8 mouse cellular contexts compared by ENCODE assay signal in the genomic region with DNA sequence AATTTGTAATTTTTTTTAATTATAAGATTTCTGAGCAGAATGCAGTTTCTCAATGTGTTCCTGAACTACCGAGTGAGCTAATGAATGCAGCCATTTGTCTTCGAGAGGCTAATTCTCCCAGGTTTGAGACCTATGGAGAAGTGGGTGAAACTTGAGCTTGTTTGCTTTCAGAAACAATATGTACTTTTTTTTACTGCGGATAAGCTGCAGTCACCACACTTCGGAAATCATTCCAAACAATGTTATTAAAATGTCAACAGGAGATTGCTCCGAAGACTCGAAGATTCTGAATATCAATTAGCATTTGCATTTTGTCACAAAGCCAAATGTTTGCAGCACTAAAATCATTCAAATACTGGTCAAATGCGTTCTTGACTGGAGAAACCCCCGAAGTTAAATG. TPM values are rescaled to one million over a fixed set of nuclear protein-coding genes. Genes with fewer than 3 reads are reported as not detected.
DNase-seq lines count a peak whose midpoint lies in the region; ATAC-seq and TF ChIP-seq lines count a peak whose summit lies in the region.
"Had no signal": no experiment of that assay in that cellular context is flagged by ENCODE, and none has a peak within 500 bp of the region (broad histone marks: within the 10 kb centered on the region; RNA-seq: fewer than 3 reads in every experiment).

No protein-coding gene starts in this region.

- H3K36me3 ChIP-seq in lung, embryonic 15.5 days, result no peaks in the 10 kb centered on the region
- no peaks in the 10 kb centered on the region for H3K36me3 ChIP-seq in forebrain, embryonic 16.5 days (ENCODE audit: control insufficient read depth, insufficient read depth)
- H3K36me3 ChIP-seq in limb, embryonic 15.5 days, result no peaks in the 10 kb centered on the region
- no peaks in the 10 kb centered on the region for H3K36me3 ChIP-seq in stomach, postnatal 0 days (ENCODE audit: control insufficient read depth, insufficient read depth, low read length)

- no peak for TF ChIP-seq EP300 in stomach, postnatal 0 days (optimal IDR thresholded peaks at IDR 0.05)

- no peak for TF ChIP-seq CTCF in stomach, postnatal 0 days (IDR thresholded peaks at IDR 0.05; ENCODE audit: low read depth)

- peak overlapping the region; percentile 95 for H3K4me3 ChIP-seq in lung, embryonic 15.5 days
- H3K4me3 ChIP-seq in forebrain, embryonic 16.5 days (replicated peaks; ENCODE audit: low read length), result peak overlapping the region; percentile 93
- H3K4me3 ChIP-seq in limb, embryonic 15.5 days, result peak overlapping the region; percentile 96
- peak overlapping the region; percentile 95 for H3K4me3 ChIP-seq in stomach, postnatal 0 days (ENCODE audit: low read depth, low read length)

- ATAC-seq in lung, embryonic 15.5 days (ENCODE audit: borderline replicate concordance, extremely low read depth, low FRiP score, low TSS enrichment), result no peak
- ATAC-seq in forebrain, embryonic 16.5 days, result no peak
- ATAC-seq in limb, embryonic 15.5 days (ENCODE audit: insufficient number of reproducible peaks, low FRiP score, low TSS enrichment, low read depth), result no peak
- ATAC-seq in stomach, postnatal 0 days (ENCODE audit: low FRiP score, low TSS enrichment), result no peak

- peaks cover 11% of the 10 kb centered on the region for H3K4me1 ChIP-seq in lung, embryonic 15.5 days
- H3K4me1 ChIP-seq in forebrain, embryonic 16.5 days (replicated peaks; ENCODE audit: control insufficient read depth, insufficient read depth, low read length), result peaks cover 13% of the 10 kb centered on the region
- H3K4me1 ChIP-seq in limb, embryonic 15.5 days, result peaks cover 8% of the 10 kb centered on the region
- no peaks in the 10 kb centered on the region for H3K4me1 ChIP-seq in stomach, postnatal 0 days (replicated peaks; ENCODE audit: control insufficient read depth, insufficient read depth)

- 4% methylated on average over 8 of the region's 8 CpGs for WGBS in lung, embryonic 15.5 days
- WGBS in forebrain, embryonic 16.5 days, result 2% methylated on average over 8 of the region's 8 CpGs
- 2% methylated on average over 8 of the region's 8 CpGs for WGBS in limb, embryonic 15.5 days
- WGBS in stomach, postnatal 0 days, result 8% methylated on average over 8 of the region's 8 CpGs

- no peaks in the 10 kb centered on the region for H3K27me3 ChIP-seq in lung, embryonic 15.5 days
- H3K27me3 ChIP-seq in forebrain, embryonic 16.5 days (replicated peaks; ENCODE audit: control insufficient read depth, insufficient read depth, low read length), result no peaks in the 10 kb centered on the region
- no peaks in the 10 kb centered on the region for H3K27me3 ChIP-seq in limb, embryonic 15.5 days
- H3K27me3 ChIP-seq in stomach, postnatal 0 days (ENCODE audit: control insufficient read depth, insufficient read depth, low read length), result no peaks in the 10 kb centered on the region

- H3K4me2 ChIP-seq in lung, embryonic 15.5 days, result peak overlapping the region; percentile 79
- H3K4me2 ChIP-seq in forebrain, embryonic 16.5 days (ENCODE audit: low read length), result peak overlapping the region; percentile 89
- H3K4me2 ChIP-seq in limb, embryonic 15.5 days, result peak overlapping the region; percentile 78
- peak overlapping the region; percentile 91 for H3K4me2 ChIP-seq in stomach, postnatal 0 days (replicated peaks; ENCODE audit: low read depth)

- DNase-seq in lung, postnatal 25 days (ENCODE audit: low spot score), result no peak
- DNase-seq in stomach, postnatal 0 days (ENCODE audit: low spot score), result no peak
- no peak for DNase-seq in cerebellum, adult 9-11 months
- DNase-seq in left cerebral cortex, postnatal 10 days (ENCODE audit: extremely low spot score in 1 of 2, low spot score in 2 of 2), result no peak
- DNase-seq: cerebellum, adult 11-12 months had no signal

- peak overlapping the region; percentile 28; the same call in 1 of the 2 replicates for H3K9ac ChIP-seq in lung, embryonic 15.5 days
- no peak overlapping the region for H3K9ac ChIP-seq in forebrain, embryonic 16.5 days (replicated peaks; ENCODE audit: low read depth, low read length)
- H3K9ac ChIP-seq in limb, embryonic 15.5 days, result peak overlapping the region; percentile 61; the same call in 1 of the 2 replicates
- no peak overlapping the region; the same call in 1 of the 2 replicates for H3K9ac ChIP-seq in stomach, postnatal 0 days (ENCODE audit: low read length)

- no peaks in the 10 kb centered on the region for H3K9me3 ChIP-seq in lung, embryonic 15.5 days
- H3K9me3 ChIP-seq in forebrain, embryonic 16.5 days (ENCODE audit: control insufficient read depth, low read length), result no peaks in the 10 kb centered on the region
- no peaks in the 10 kb centered on the region for H3K9me3 ChIP-seq in limb, embryonic 15.5 days
- no peaks in the 10 kb centered on the region for H3K9me3 ChIP-seq in stomach, postnatal 0 days (ENCODE audit: control insufficient read depth, low read length)

- intact Hi-C loops in left cerebral cortex, postnatal 10 days (cut with DNase I), result no loop called here

- H3K27ac ChIP-seq in lung, embryonic 15.5 days, result peak overlapping the region; percentile 100
- no peak overlapping the region; the same call in 1 of the 2 replicates for H3K27ac ChIP-seq in forebrain, embryonic 16.5 days (ENCODE audit: low read length)
- H3K27ac ChIP-seq in limb, embryonic 15.5 days, result peak overlapping the region; percentile 100; the same call in 1 of the 2 replicates
- no peak overlapping the region for H3K27ac ChIP-seq in stomach, postnatal 0 days (replicated peaks)

RNA-seq across cellular contexts. Expression of a gene that starts 0.7 kb away (rescaled TPM):
- 61.5 and 62.1 TPM in 2 replicates for polyA plus RNA-seq in lung, embryonic 15.5 days (2015; fragmentation: Nextera tagmentation; extraction: Ambion mirVana)
- polyA plus RNA-seq in forebrain, embryonic 16.5 days (2015; fragmentation: Nextera tagmentation; extraction: Ambion mirVana), result 132 and 139 TPM in 2 replicates
- polyA plus RNA-seq in limb, embryonic 15.5 days (2015; fragmentation: Nextera tagmentation; extraction: Ambion mirVana), result 69.0 and 84.6 TPM in 2 replicates
- polyA plus RNA-seq in stomach, postnatal 0 days (2015; fragmentation: Nextera tagmentation; extraction: Ambion mirVana), result 34.3 and 35.2 TPM in 2 replicates
- 100 to 1,000 TPM; 163 to 173 TPM for total RNA-seq in left cerebral cortex, postnatal 10 days (2021)

Comparison
In these comparisons a context has a peak if more than half of its experiments do, and no peak if none do; other contexts are left out.
1. H3K27ac ChIP-seq: peak in lung, embryonic 15.5 days (single experiment) and limb, embryonic 15.5 days (single experiment); none in forebrain, embryonic 16.5 days (single experiment) and stomach, postnatal 0 days (single experiment).
2. H3K9ac ChIP-seq: peak in lung, embryonic 15.5 days (single experiment) and limb, embryonic 15.5 days (single experiment); none in forebrain, embryonic 16.5 days (single experiment) and stomach, postnatal 0 days (single experiment).
3. Peak in every context shown above with its lines, with median percentiles within 50 percentile points of each other: H3K4me2 ChIP-seq and H3K4me3 ChIP-seq.